Mouse (Mus musculus): ENCODE results near the gene Pard3b.

GRCm38 (mm10) chr1:61698462-61699218 lies 60.0 kb downstream of the Pard3b start:
- TF ChIP-seq CTCF (IDR thresholded peaks at IDR 0.05; ENCODE audit: borderline replicate concordance, control insufficient read depth, extremely low read depth, insufficient read depth, low read length, poor library complexity), result no peak
- TF ChIP-seq POLR2A (IDR thresholded peaks at IDR 0.05; ENCODE audit: control insufficient read depth, extremely low read depth, insufficient read depth, low read length, poor library complexity), result no peak

All from thymus, adult 2 months (tissue).